In the genomic region with DNA sequence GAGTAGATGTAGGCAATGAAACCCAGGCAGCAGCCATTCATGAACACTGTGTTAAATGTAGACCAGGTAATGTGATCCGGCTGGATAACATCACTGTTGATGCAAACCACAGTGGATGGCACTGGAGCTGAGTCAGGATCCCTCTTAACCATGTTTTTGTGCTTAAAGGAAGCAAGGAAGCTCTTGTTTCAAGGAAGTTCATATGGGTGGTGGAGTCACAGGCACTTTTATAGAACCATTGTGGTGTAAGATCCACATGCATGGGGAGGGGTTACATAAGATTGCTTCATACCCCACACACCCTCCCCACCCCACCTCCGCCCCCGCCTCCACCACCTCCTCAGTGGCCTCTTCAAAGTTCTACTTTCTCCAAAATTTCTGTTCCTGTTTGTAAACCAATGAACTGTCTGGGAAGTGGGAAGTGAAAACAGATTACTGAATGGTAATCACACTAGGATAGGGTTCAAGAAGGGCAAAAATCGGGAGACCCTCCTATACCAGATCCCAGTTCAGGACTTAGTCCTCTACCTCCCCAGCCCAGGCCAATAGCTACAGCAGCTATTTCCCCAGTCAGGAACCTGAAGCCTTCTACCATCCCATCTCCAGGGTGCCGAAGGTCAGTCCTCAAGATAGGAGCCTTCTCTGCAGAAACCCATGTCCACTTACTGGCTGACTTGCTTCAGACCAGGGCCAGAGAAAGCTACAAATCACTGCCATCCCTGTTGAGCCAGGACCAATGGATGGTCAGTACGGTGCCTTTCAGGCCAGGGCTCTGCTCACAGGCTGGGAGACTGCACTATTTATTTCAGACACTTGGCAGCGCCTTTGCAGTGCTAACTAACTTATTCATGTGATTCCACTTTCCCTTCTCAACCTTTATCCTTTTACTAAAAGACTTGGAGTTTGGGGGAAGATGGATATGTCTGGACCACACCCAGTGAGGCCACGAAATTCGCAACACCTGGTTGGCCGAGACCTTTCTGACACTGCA, we compare ENCODE assay signal across 21 mouse cellular contexts. TPM values are rescaled to one million over a fixed set of nuclear protein-coding genes. Genes with fewer than 3 reads are reported as not detected.
DNase-seq lines count a peak whose midpoint lies in the region; ATAC-seq and TF ChIP-seq lines count a peak whose summit lies in the region.
"Had no signal": no experiment of that assay in that cellular context is flagged by ENCODE, and none has a peak within 500 bp of the region (broad histone marks: within the 10 kb centered on the region; RNA-seq: fewer than 3 reads in every experiment).

No protein-coding gene starts in this region.

- peak; percentile 38 for DNase-seq in liver, adult 2 months (ENCODE audit: extremely low read depth, low read depth, low spot score)
- DNase-seq in liver, result no peak
- DNase-seq in NIH3T3 (ENCODE audit: low read depth), result peak; percentile 67
- no peak for DNase-seq in layer of hippocampus, adult 9-10 months (ENCODE audit: low spot score)
- DNase-seq in ovary, postnatal 10 days (ENCODE audit: low spot score), result no peak
- DNase-seq: adrenal gland, adult 8-10 months; cerebellum, postnatal 25 days; heart, postnatal 4 days; kidney, postnatal 25 days; layer of hippocampus, postnatal 36 days; retina, postnatal 1 day had no signal

- H3K4me1 ChIP-seq in liver, adult 2 months (ENCODE audit: control insufficient read depth, insufficient read depth, low read length), result peaks cover 5% of the 10 kb centered on the region; the same call in 1 of the 2 replicates
- H3K4me1 ChIP-seq: forebrain, embryonic 12.5 days; limb, embryonic 10.5 days; lung, embryonic 15.5 days; neural tube, embryonic 12.5 days had no signal

- no peak overlapping the region; the same call in 1 of the 2 replicates for H3K4me3 ChIP-seq in liver, adult 2 months (ENCODE audit: insufficient read depth, low read depth, low read length)
- H3K4me3 ChIP-seq: forebrain, embryonic 12.5 days; limb, embryonic 10.5 days; lung, embryonic 15.5 days; neural tube, embryonic 12.5 days had no signal

- peak; percentile 19 to 60; a peak in 3 of 4 replicates for ATAC-seq in hematopoietic stem cell, adult 5-6 weeks (replicated peaks in 1 of 2; ENCODE audit: insufficient read depth in 1 of 2, low FRiP score in 2 of 2, low TSS enrichment in 1 of 2, low read depth in 1 of 2, poor library complexity in 2 of 2, severe bottlenecking in 2 of 2)
- peak; percentile 42; the same call in 1 of the 2 replicates for ATAC-seq in neutrophil, adult 5-6 weeks (ENCODE audit: extremely low read depth, insufficient number of reproducible peaks, low FRiP score, poor library complexity, severe bottlenecking)

- no peak for TF ChIP-seq CTCF in liver, adult 2 months (IDR thresholded peaks at IDR 0.05; ENCODE audit: low read depth, low read length)

- peak overlapping the region; percentile 28; the same call in 1 of the 2 replicates for H3K27ac ChIP-seq in liver, adult 2 months (replicated peaks; ENCODE audit: insufficient read depth, low read depth, low read length)
- H3K27ac ChIP-seq: forebrain, embryonic 12.5 days; limb, embryonic 10.5 days; lung, embryonic 15.5 days; neural tube, embryonic 12.5 days had no signal

- no peak for TF ChIP-seq POLR2A in liver, adult 2 months (IDR thresholded peaks at IDR 0.05; ENCODE audit: extremely low read depth, insufficient read depth, low read length)

- 0 out of 2 replicates have a peak overlapping the region, but pooled peaks have one; percentile 4 for H3K9ac ChIP-seq in liver, adult 2 months (ENCODE audit: low read depth, low read length)
- H3K9ac ChIP-seq: forebrain, embryonic 12.5 days; lung, embryonic 15.5 days; neural tube, embryonic 12.5 days had no signal

- no peaks in the 10 kb centered on the region for H3K27me3 ChIP-seq in liver, adult 2 months (ENCODE audit: control insufficient read depth, insufficient read depth, low read length)
- H3K27me3 ChIP-seq: forebrain, embryonic 12.5 days; lung, embryonic 15.5 days; neural tube, embryonic 12.5 days had no signal

- no peaks in the 10 kb centered on the region for H3K36me3 ChIP-seq in liver, adult 2 months (ENCODE audit: control insufficient read depth, insufficient read depth, low read length)
- H3K36me3 ChIP-seq: forebrain, embryonic 12.5 days; limb, embryonic 10.5 days; lung, embryonic 15.5 days; neural tube, embryonic 12.5 days had no signal

- H3K79me2 ChIP-seq in liver, adult 2 months (ENCODE audit: control insufficient read depth, insufficient read depth, low read length), result no peaks in the 10 kb centered on the region

- 86% methylated on average over 10 of the region's 10 CpGs for WGBS in liver, adult 2 months

RNA-seq across cellular contexts. Expression of gene Ifitm6, which starts 0.7 kb away (rescaled TPM):
- 0.81 and 0.83 TPM in 2 replicates for total RNA-seq in liver, adult 2 months (2014; rRNA removed)
- 0.72 and 1.7 TPM in 2 replicates for polyA plus RNA-seq in liver, adult 2 months (2012; rRNA removed)
- 68.4 and 203 TPM in 2 replicates for total RNA-seq in hematopoietic stem cell, adult 5-6 weeks (2017)
- 105 and 120 TPM in 2 replicates for total RNA-seq in neutrophil, adult 5-6 weeks (2017)
- polyA plus RNA-seq: forebrain, embryonic 12.5 days; limb, embryonic 10.5 days; midbrain, embryonic 11.5 days had no signal

RNA-seq across cellular contexts. Expression of gene Ifitm3, which starts 6.4 kb away (rescaled TPM):
- total RNA-seq in liver, adult 2 months (2014; rRNA removed), result 296 and 392 TPM in 2 replicates
- polyA plus RNA-seq in liver, adult 2 months (2012; rRNA removed), result 848 and 1,254 TPM in 2 replicates
- 143 and 341 TPM in 2 replicates for total RNA-seq in hematopoietic stem cell, adult 5-6 weeks (2017)
- total RNA-seq in neutrophil, adult 5-6 weeks (2017), result 187 and 230 TPM in 2 replicates

RNA-seq across cellular contexts. Expression of gene Gm17387, which starts 11.9 kb away (rescaled TPM):
- not detected in 2 replicates for total RNA-seq in liver, adult 2 months (2014; rRNA removed)
- polyA plus RNA-seq in liver, adult 2 months (2012; rRNA removed), result not detected in 2 replicates
- not detected in 2 replicates for total RNA-seq in hematopoietic stem cell, adult 5-6 weeks (2017)
- not detected in 2 replicates for total RNA-seq in neutrophil, adult 5-6 weeks (2017)
- total RNA-seq: adrenal gland, adult 8-10 months; heart, postnatal 4 days; layer of hippocampus, postnatal 36 days had no signal
- polyA plus RNA-seq: embryonic facial prominence, embryonic 14.5 days; forebrain, embryonic 12.5 days; heart, embryonic 11.5 days; intestine, embryonic 14.5 days; limb, embryonic 10.5 days; lung, embryonic 15.5 days; midbrain, embryonic 11.5 days; neural tube, embryonic 12.5 days had no signal

RNA-seq across cellular contexts. Expression of gene B4galnt4, which starts 43.9 kb away (rescaled TPM):
- total RNA-seq in liver, adult 2 months (2014; rRNA removed), result 0.09 TPM in 1 of 2 replicates, not detected in the other
- 0.04 and 0.10 TPM in 2 replicates for polyA plus RNA-seq in liver, adult 2 months (2012; rRNA removed)
- 4.1 and 6.6 TPM in 2 replicates for total RNA-seq in hematopoietic stem cell, adult 5-6 weeks (2017)
- total RNA-seq in neutrophil, adult 5-6 weeks (2017), result not detected in 2 replicates

RNA-seq across cellular contexts. Expression of gene Ifitm1, which starts 50.0 kb away (rescaled TPM):
- total RNA-seq in liver, adult 2 months (2014; rRNA removed), result 11.2 and 11.3 TPM in 2 replicates
- polyA plus RNA-seq in liver, adult 2 months (2012; rRNA removed), result 48.6 and 79.4 TPM in 2 replicates
- 250 and 359 TPM in 2 replicates for total RNA-seq in hematopoietic stem cell, adult 5-6 weeks (2017)
- total RNA-seq in neutrophil, adult 5-6 weeks (2017), result 416 and 446 TPM in 2 replicates

Comparison
In these comparisons a context has a peak if more than half of its experiments do, and no peak if none do; other contexts are left out.
1. DNase-seq: peak in liver, adult 2 months (single experiment) and NIH3T3 (single experiment); none in liver (single experiment), layer of hippocampus, adult 9-10 months (single experiment) and ovary, postnatal 10 days (single experiment).
2. RNA of gene Ifitm6, which starts 0.7 kb away (total RNA-seq): 105 to 120 TPM in neutrophil, adult 5-6 weeks and 68.4 to 203 TPM in hematopoietic stem cell, adult 5-6 weeks; 0.81 to 0.83 TPM in liver, adult 2 months; every median in the first group is over 10 times any median in the second.